Mouse (Mus musculus) intestine, embryonic 15.5 days (tissue): ENCODE measurements at regions not wholly inside any gene's neighbourhood (a gene's known extent, or its start where the extent isn't known, plus 50 kb on each side); places are given as distances from the start of the nearest gene placed in this dataset.
A peak's percentile ranks its signal among the peaks of the same experiment; 100 is the strongest.

Experiments used
- ATAC-seq: fragments of 200-750 bp; cut with Nextera tagmentation; 2 replicates; pipeline ENCODE4 v1.8.0; 2017; ENCODE audit warnings: moderate TSS enrichment, moderate library complexity
- H3K27ac ChIP-seq: fragments of 300-500 bp; sonication (generic); 2 replicates; pipeline ENCODE4 v1.5.1; 2015; ENCODE audit warnings: mild to moderate bottlenecking, inconsistent platforms
- H3K27me3 ChIP-seq: fragments of 300-500 bp; sonication (generic); replicated peaks from 2 replicates; pipeline ENCODE4 v1.6.1; 2015; ENCODE audit warnings: inconsistent platforms
- H3K36me3 ChIP-seq: fragments of 300-500 bp; sonication (generic); 2 replicates; pipeline ENCODE4 v1.6.1; 2015; ENCODE audit warnings: inconsistent platforms
- H3K4me1 ChIP-seq: fragments of 300-500 bp; sonication (generic); replicated peaks from 2 replicates; pipeline ENCODE4 v1.6.1; 2015; ENCODE audit warnings: inconsistent platforms
- H3K4me2 ChIP-seq: fragments of 300-500 bp; sonication (generic); replicated peaks from 2 replicates; pipeline ENCODE4 v1.6.1; 2015; ENCODE audit warnings: mild to moderate bottlenecking, inconsistent platforms
- H3K4me3 ChIP-seq: fragments of 300-500 bp; sonication (generic); replicated peaks from 2 replicates; pipeline ENCODE4 v1.5.1; 2015; ENCODE audit warnings: inconsistent platforms
- H3K9ac ChIP-seq: fragments of 300-500 bp; sonication (generic); 2 replicates; pipeline ENCODE4 v1.6.1; 2015; ENCODE audit warnings: inconsistent platforms
- H3K9me3 ChIP-seq: fragments of 300-500 bp; sonication (generic); 2 replicates; pipeline ENCODE4 v1.6.1; 2016; ENCODE audit warnings: inconsistent platforms
- WGBS: fragments of 180-500 bp; shearing (Covaris S2); methylation state at CpG from one replicate; pipeline ENCODE4 v1.1.7; 2015; 5-methylcytosine and 5-hydroxymethylcytosine counted together

- Histone ChIP-seq H3K36me3 (no peaks in the 10 kb centered on the region), H3K4me1 (no peaks in the 10 kb centered on the region), H3K27me3 (no peaks in the 10 kb centered on the region), H3K9me3 (no peaks in the 10 kb centered on the region), H3K9ac (no peak overlapping the region), H3K27ac (no peak overlapping the region), H3K4me2 (no peak overlapping the region), H3K4me3 (no peak overlapping the region)
- ATAC-seq = no peak
- WGBS = 63% methylated on average over 9 of the region's 9 CpGs
Observed at GRCm38 (mm10) chr2:170253681-170254440, 106.0 kb upstream of the Zfp217 start.

GRCm38 (mm10) chr2:170252255-170253034, 104.5 kb upstream of the Zfp217 start:
- Histone ChIP-seq H3K27ac (no peak overlapping the region), H3K27me3 (no peaks in the 10 kb centered on the region), H3K9me3 (no peaks in the 10 kb centered on the region), H3K4me2 (no peak overlapping the region), H3K4me3 (no peak overlapping the region), H3K9ac (no peak overlapping the region), H3K4me1 (no peaks in the 10 kb centered on the region), H3K36me3 (no peaks in the 10 kb centered on the region)
- WGBS = 64% methylated on average over 14 of the region's 14 CpGs
- no peak for ATAC-seq

GRCm38 (mm10) chr2:170250680-170251079, 102.8 kb upstream of the Zfp217 start:
- no peak for ATAC-seq
- Histone ChIP-seq H3K9me3 (no peaks in the 10 kb centered on the region), H3K27me3 (no peaks in the 10 kb centered on the region), H3K9ac (no peak overlapping the region), H3K36me3 (no peaks in the 10 kb centered on the region), H3K4me2 (no peak overlapping the region), H3K27ac (no peak overlapping the region), H3K4me3 (no peak overlapping the region), H3K4me1 (no peaks in the 10 kb centered on the region)
- 94% methylated on average over 2 of the region's 2 CpGs for WGBS

GRCm38 (mm10) chr2:170247702-170248445, 100.0 kb upstream of the Zfp217 start:
- H3K27ac ChIP-seq = no peak overlapping the region
- WGBS = 57% methylated on average over 11 of the region's 11 CpGs
- no peak overlapping the region for H3K9ac ChIP-seq
- 0 out of 2 replicates have a peak, but pooled peaks cover 2% of the 10 kb centered on the region for H3K4me1 ChIP-seq
- H3K36me3 ChIP-seq = no peaks in the 10 kb centered on the region
- H3K9me3 ChIP-seq = no peaks in the 10 kb centered on the region
- peak; percentile 70 for ATAC-seq
- no peaks in the 10 kb centered on the region for H3K27me3 ChIP-seq
- no peak overlapping the region for H3K4me2 ChIP-seq
- H3K4me3 ChIP-seq = no peak overlapping the region

GRCm38 (mm10) chr2:170245637-170246341, 97.9 kb upstream of the Zfp217 start:
- no peaks in the 10 kb centered on the region for H3K9me3 ChIP-seq
- H3K4me1 ChIP-seq = 0 out of 2 replicates have a peak, but pooled peaks cover 2% of the 10 kb centered on the region
- no peak overlapping the region for H3K9ac ChIP-seq
- no peak overlapping the region for H3K4me3 ChIP-seq
- ATAC-seq = no peak
- no peak overlapping the region for H3K27ac ChIP-seq
- H3K27me3 ChIP-seq = no peaks in the 10 kb centered on the region
- WGBS = 58% methylated on average over 12 of the region's 12 CpGs
- no peak overlapping the region for H3K4me2 ChIP-seq
- no peaks in the 10 kb centered on the region for H3K36me3 ChIP-seq

GRCm38 (mm10) chr2:170244108-170244507, 96.2 kb upstream of the Zfp217 start:
- Histone ChIP-seq H3K4me2 (no peak overlapping the region), H3K27me3 (no peaks in the 10 kb centered on the region), H3K4me1 (0 out of 2 replicates have a peak, but pooled peaks cover 2% of the 10 kb centered on the region), H3K9me3 (no peaks in the 10 kb centered on the region), H3K9ac (no peak overlapping the region), H3K36me3 (no peaks in the 10 kb centered on the region), H3K27ac (no peak overlapping the region), H3K4me3 (no peak overlapping the region)
- 62% methylated on average over 4 of the region's 4 CpGs for WGBS
- ATAC-seq = no peak

- no peak overlapping the region for H3K4me2 ChIP-seq
- no peak for ATAC-seq
- H3K27me3 ChIP-seq = no peaks in the 10 kb centered on the region
- 83% methylated on average over 1 of the region's 1 CpGs for WGBS
- H3K4me1 ChIP-seq = no peaks in the 10 kb centered on the region
- H3K36me3 ChIP-seq = no peaks in the 10 kb centered on the region
- H3K4me3 ChIP-seq = no peak overlapping the region
- H3K9ac ChIP-seq = no peak overlapping the region
- no peak overlapping the region for H3K27ac ChIP-seq
- H3K9me3 ChIP-seq = no peaks in the 10 kb centered on the region
Observed at GRCm38 (mm10) chr2:170237959-170238358, 90.1 kb upstream of the Zfp217 start.

GRCm38 (mm10) chr2:170233426-170233825, 85.5 kb upstream of the Zfp217 start:
- WGBS = 58% methylated on average over 4 of the region's 4 CpGs
- H3K4me2 ChIP-seq = no peak overlapping the region
- no peaks in the 10 kb centered on the region for H3K27me3 ChIP-seq
- H3K9me3 ChIP-seq = no peaks in the 10 kb centered on the region
- H3K4me3 ChIP-seq = no peak overlapping the region
- H3K9ac ChIP-seq = no peak overlapping the region
- no peaks in the 10 kb centered on the region for H3K36me3 ChIP-seq
- no peak overlapping the region for H3K27ac ChIP-seq
- no peak for ATAC-seq
- no peaks in the 10 kb centered on the region for H3K4me1 ChIP-seq

GRCm38 (mm10) chr2:170229461-170230080, 81.7 kb upstream of the Zfp217 start:
- Histone ChIP-seq H3K4me3 (no peak overlapping the region), H3K4me2 (no peak overlapping the region), H3K36me3 (no peaks in the 10 kb centered on the region), H3K9me3 (no peaks in the 10 kb centered on the region), H3K27me3 (no peaks in the 10 kb centered on the region), H3K27ac (no peak overlapping the region), H3K4me1 (no peaks in the 10 kb centered on the region), H3K9ac (no peak overlapping the region)
- WGBS = 85% methylated on average over 8 of the region's 8 CpGs
- ATAC-seq = no peak

- Histone ChIP-seq H3K4me1 (no peaks in the 10 kb centered on the region), H3K27me3 (no peaks in the 10 kb centered on the region), H3K36me3 (no peaks in the 10 kb centered on the region), H3K9ac (no peak overlapping the region), H3K4me2 (no peak overlapping the region), H3K4me3 (no peak overlapping the region), H3K9me3 (no peaks in the 10 kb centered on the region), H3K27ac (no peak overlapping the region)
- whole genome bisulfite sequencing = 79% methylated on average over 10 of the region's 10 CpGs
- ATAC-seq = no peak
Observed at GRCm38 (mm10) chr2:170228318-170228994, 80.6 kb upstream of the Zfp217 start.

GRCm38 (mm10) chr2:170223872-170224271, 76.0 kb upstream of the Zfp217 start:
- 81% methylated on average over 7 of the region's 7 CpGs for WGBS
- H3K4me3 ChIP-seq = no peak overlapping the region
- H3K9ac ChIP-seq = no peak overlapping the region
- no peak for ATAC-seq
- H3K27ac ChIP-seq = no peak overlapping the region
- H3K4me2 ChIP-seq = no peak overlapping the region
- H3K27me3 ChIP-seq = no peaks in the 10 kb centered on the region
- peaks cover 27% of the 10 kb centered on the region for H3K4me1 ChIP-seq
- H3K9me3 ChIP-seq = no peaks in the 10 kb centered on the region
- no peaks in the 10 kb centered on the region for H3K36me3 ChIP-seq
